Mouse (Mus musculus) lung, embryonic 15.5 days (tissue): ENCODE measurements around the gene Efs. TPM values are rescaled to one million over a fixed set of nuclear protein-coding genes. Genes with fewer than 3 reads are reported as not detected.
"Not testable (repeated sequence)": the region's sequence is repeated elsewhere in the genome, so short reads cannot be mapped to it uniquely, and the experiment has no call there.

ENCODE experiments used
- ATAC-seq: fragments of 200-750 bp; cut with Nextera tagmentation; 2 replicates; pipeline ENCODE4 v1.8.0; 2017; ENCODE audit warnings: moderate number of reproducible peaks, borderline replicate concordance; ENCODE audit not compliant: low FRiP score, low TSS enrichment; ENCODE audit errors: extremely low read depth
- H3K27ac ChIP-seq: fragments of 300-500 bp; sonication (generic); 2 replicates; pipeline ENCODE4 v1.5.1; 2015; ENCODE audit warnings: moderate library complexity, mild to moderate bottlenecking, inconsistent platforms
- H3K27me3 ChIP-seq: fragments of 300-500 bp; sonication (generic); 2 replicates; pipeline ENCODE4 v1.6.1; 2015; ENCODE audit warnings: inconsistent platforms
- H3K36me3 ChIP-seq: fragments of 300-500 bp; sonication (generic); 2 replicates; pipeline ENCODE4 v1.6.1; 2015; ENCODE audit warnings: inconsistent platforms
- H3K4me1 ChIP-seq: fragments of 300-500 bp; sonication (generic); 2 replicates; pipeline ENCODE4 v1.6.1; 2015; ENCODE audit warnings: inconsistent platforms
- H3K4me2 ChIP-seq: fragments of 300-500 bp; sonication (generic); 2 replicates; pipeline ENCODE4 v1.6.1; 2015; ENCODE audit warnings: inconsistent platforms, mild to moderate bottlenecking, moderate library complexity
- H3K4me3 ChIP-seq: fragments of 300-500 bp; sonication (generic); 2 replicates; pipeline ENCODE4 v1.5.1; 2015; ENCODE audit warnings: mild to moderate bottlenecking, inconsistent platforms
- H3K9ac ChIP-seq: fragments of 300-500 bp; sonication (generic); 2 replicates; pipeline ENCODE4 v1.6.1; 2015; ENCODE audit warnings: inconsistent platforms
- H3K9me3 ChIP-seq: fragments of 300-500 bp; sonication (generic); 2 replicates; pipeline ENCODE4 v1.6.1; 2016; ENCODE audit warnings: inconsistent platforms
- WGBS: fragments of 180-500 bp; shearing (Covaris S2); methylation state at CpG from one replicate; pipeline ENCODE4 v1.1.7; 2015; 5-methylcytosine and 5-hydroxymethylcytosine counted together
- polyA plus RNA-seq: library from polyadenylated mRNA; unstranded; fragments of >200 nt; fragmentation: Nextera tagmentation; extraction: Ambion mirVana; gene quantifications from 2 replicates; pipeline ENCODE4 v1.2.1, GENCODE M21; 2015

Gene Efs
- 26.5 and 29.1 TPM in 2 replicates for polyA plus RNA-seq

- no peaks in the 10 kb centered on the region for H3K9me3 ChIP-seq
- peak within 1 kb of the TSS; percentile 79 for H3K4me2 ChIP-seq
- H3K9ac ChIP-seq = peak within 1 kb of the TSS; percentile 68
- WGBS = 2% methylated on average over 57 of the region's 57 CpGs
- H3K27ac ChIP-seq = peak within 1 kb of the TSS; percentile 98
- peaks cover 36% of the 10 kb centered on the region for H3K4me1 ChIP-seq
- peak within 1 kb of the TSS; percentile 51 for H3K4me3 ChIP-seq
- H3K36me3 ChIP-seq = peaks cover 7% of the 10 kb centered on the region
- peak; percentile 60 for ATAC-seq
- 0 out of 2 replicates have a peak, but pooled peaks cover 8% of the 10 kb centered on the region for H3K27me3 ChIP-seq
Observed at GRCm38 (mm10) chr14:54925349-54926342, at the start of gene Efs. TSS of gene Efs (minus strand) at chr14:54926126.

GRCm38 (mm10) chr14:54974068-54974791 lies 48.3 kb upstream of the Efs start:
- H3K27ac ChIP-seq = no peak overlapping the region
- H3K36me3 ChIP-seq = no peaks in the 10 kb centered on the region
- H3K9me3 ChIP-seq = no peaks in the 10 kb centered on the region
- no peaks in the 10 kb centered on the region for H3K4me1 ChIP-seq
- no peaks in the 10 kb centered on the region for H3K27me3 ChIP-seq
- ATAC-seq = no peak
- no peak overlapping the region for H3K4me2 ChIP-seq
- H3K4me3 ChIP-seq = no peak overlapping the region
- no peak overlapping the region for H3K9ac ChIP-seq
- 75% methylated on average over 6 of the region's 6 CpGs for WGBS

- WGBS = 91% methylated on average over 10 of the region's 11 CpGs
- not testable (repeated sequence) for ATAC-seq, H3K4me2 ChIP-seq, H3K27ac ChIP-seq, H3K27me3 ChIP-seq, H3K36me3 ChIP-seq, H3K9me3 ChIP-seq, H3K4me3 ChIP-seq, H3K4me1 ChIP-seq, H3K9ac ChIP-seq
Observed at GRCm38 (mm10) chr14:54972786-54973185, 46.9 kb upstream of the Efs start.

GRCm38 (mm10) chr14:54968344-54968743 lies 42.4 kb upstream of the Efs start:
- H3K9ac ChIP-seq = no peak overlapping the region
- no peak for ATAC-seq

GRCm38 (mm10) chr14:54967874-54968273 lies 41.9 kb upstream of the Efs start:
- H3K27me3 ChIP-seq = no peaks in the 10 kb centered on the region
- no peaks in the 10 kb centered on the region for H3K36me3 ChIP-seq
- H3K27ac ChIP-seq = no peak overlapping the region
- no peak; the same call in 1 of the 2 replicates for ATAC-seq
- H3K9me3 ChIP-seq = no peaks in the 10 kb centered on the region
- H3K4me1 ChIP-seq = no peaks in the 10 kb centered on the region
- no peak overlapping the region for H3K4me3 ChIP-seq
- no peak overlapping the region for H3K9ac ChIP-seq
- WGBS = 81% methylated on average over 3 of the region's 3 CpGs
- H3K4me2 ChIP-seq = no peak overlapping the region

More at GRCm38 (mm10) chr14:54968344-54968743, 42.4 kb upstream of the Efs start:
- H3K4me1 ChIP-seq = no peaks in the 10 kb centered on the region
- no peaks in the 10 kb centered on the region for H3K36me3 ChIP-seq
- H3K27ac ChIP-seq = no peak overlapping the region
- H3K9me3 ChIP-seq = no peaks in the 10 kb centered on the region
- no peak overlapping the region for H3K4me2 ChIP-seq
- H3K4me3 ChIP-seq = no peak overlapping the region
- no peaks in the 10 kb centered on the region for H3K27me3 ChIP-seq

GRCm38 (mm10) chr14:54966320-54966977 lies 40.5 kb upstream of the Efs start, which contains the start of gene Myh6:
TSS of gene Myh6 (minus strand) at chr14:54966927.
- H3K27ac ChIP-seq = no peak within 1 kb of the TSS
- no peaks in the 10 kb centered on the region for H3K36me3 ChIP-seq
- H3K9me3 ChIP-seq = no peaks in the 10 kb centered on the region
- H3K4me1 ChIP-seq = no peaks in the 10 kb centered on the region
- no peak within 1 kb of the TSS for H3K4me3 ChIP-seq
- no peaks in the 10 kb centered on the region for H3K27me3 ChIP-seq
- no peak within 1 kb of the TSS for H3K4me2 ChIP-seq
- whole genome bisulfite sequencing = 54% methylated on average over 7 of the region's 7 CpGs
- H3K9ac ChIP-seq = no peak within 1 kb of the TSS
- no peak for ATAC-seq

- Histone ChIP-seq H3K4me1 (no peaks in the 10 kb centered on the region), H3K4me3 (no peak overlapping the region), H3K9ac (no peak overlapping the region), H3K27ac (no peak overlapping the region), H3K36me3 (no peaks in the 10 kb centered on the region), H3K9me3 (no peaks in the 10 kb centered on the region), H3K27me3 (no peaks in the 10 kb centered on the region), H3K4me2 (no peak overlapping the region)
- WGBS = 40% methylated on average over 6 of the region's 6 CpGs
- no peak for ATAC-seq
Observed at GRCm38 (mm10) chr14:54965631-54966030, 39.7 kb upstream of the Efs start.

- Histone ChIP-seq H3K4me1 (no peaks in the 10 kb centered on the region), H3K4me3 (no peak overlapping the region), H3K9me3 (no peaks in the 10 kb centered on the region), H3K4me2 (no peak overlapping the region), H3K27me3 (no peaks in the 10 kb centered on the region), H3K27ac (no peak overlapping the region), H3K9ac (no peak overlapping the region), H3K36me3 (no peaks in the 10 kb centered on the region)
- no peak for ATAC-seq
- WGBS = 67% methylated on average over 15 of the region's 15 CpGs
Observed at GRCm38 (mm10) chr14:54965044-54965443, 39.1 kb upstream of the Efs start.

- H3K27ac ChIP-seq = no peak overlapping the region
- no peaks in the 10 kb centered on the region for H3K27me3 ChIP-seq
- H3K4me3 ChIP-seq = no peak overlapping the region
- H3K9ac ChIP-seq = no peak overlapping the region
- WGBS = 86% methylated on average over 11 of the region's 11 CpGs
- no peak overlapping the region for H3K4me2 ChIP-seq
- no peaks in the 10 kb centered on the region for H3K4me1 ChIP-seq
- H3K36me3 ChIP-seq = no peaks in the 10 kb centered on the region
- H3K9me3 ChIP-seq = no peaks in the 10 kb centered on the region
- ATAC-seq = no peak
Observed at GRCm38 (mm10) chr14:54963727-54964126, 37.8 kb upstream of the Efs start.

- no peak overlapping the region for H3K27ac ChIP-seq
- 77% methylated on average over 7 of the region's 7 CpGs for WGBS
- no peak overlapping the region for H3K9ac ChIP-seq
- H3K9me3 ChIP-seq = no peaks in the 10 kb centered on the region
- H3K36me3 ChIP-seq = no peaks in the 10 kb centered on the region
- H3K4me1 ChIP-seq = no peaks in the 10 kb centered on the region
- H3K4me3 ChIP-seq = no peak overlapping the region
- ATAC-seq = no peak
- H3K27me3 ChIP-seq = no peaks in the 10 kb centered on the region
- no peak overlapping the region for H3K4me2 ChIP-seq
Observed at GRCm38 (mm10) chr14:54962714-54963113, 36.8 kb upstream of the Efs start.

GRCm38 (mm10) chr14:54961487-54961886 lies 35.6 kb upstream of the Efs start:
- H3K4me2 ChIP-seq = no peak overlapping the region
- no peaks in the 10 kb centered on the region for H3K27me3 ChIP-seq
- no peaks in the 10 kb centered on the region for H3K4me1 ChIP-seq
- no peak overlapping the region for H3K9ac ChIP-seq
- no peaks in the 10 kb centered on the region for H3K9me3 ChIP-seq
- H3K27ac ChIP-seq = no peak overlapping the region
- H3K36me3 ChIP-seq = no peaks in the 10 kb centered on the region
- ATAC-seq = no peak
- H3K4me3 ChIP-seq = no peak overlapping the region
- WGBS = 74% methylated on average over 5 of the region's 5 CpGs
